Mouse (Mus musculus) mammary gland, adult 2 months (tissue): Measurements from ENCODE around the gene Fjx1. TPM values are rescaled to one million over a fixed set of nuclear protein-coding genes. Genes with fewer than 3 reads are reported as not detected.

ENCODE experiments used
- polyA plus RNA-seq: library from polyadenylated mRNA; depleted of rRNA; stranded (reverse); fragments of >200 nt; gene quantifications from 2 replicates; pipeline ENCODE4 v1.2.3, GENCODE M21; 2012; ENCODE audit warnings: low replicate concordance; rRNA removed

Fjx1 gene
- polyA plus RNA-seq, result 1.5 and 5.3 TPM in 2 replicates

GRCm38 (mm10) chr2:102451671-102452549, at the start of gene Fjx1:
Gene Fjx1, minus strand, starts transcription at chr2:102452499.

GRCm38 (mm10) chr2:102407363-102408184, 44.7 kb downstream of the Fjx1 start, which contains the start of gene Trim44:
Gene Trim44, minus strand, starts transcription at chr2:102407828.

Other genes starting within 250 kb of the Fjx1 start
- 21.4 and 29.6 TPM in 2 replicates for gene Trim44, start 44.7 kb downstream of the Fjx1 start, polyA plus RNA-seq
- gene Pamr1, start 97.5 kb upstream of the Fjx1 start, polyA plus RNA-seq, result 23.2 and 40.1 TPM in 2 replicates
- gene Slc1a2, start 206.2 kb upstream of the Fjx1 start, polyA plus RNA-seq, result 0.66 and 1.3 TPM in 2 replicates